Mouse (Mus musculus): ENCODE measurements around the gene Grik4. TPM values are rescaled to one million over a fixed set of nuclear protein-coding genes. Genes with fewer than 3 reads are reported as not detected.

Gene Grik4
- polyA plus RNA-seq, 2 experiments: 0.19 to 0.38 TPM

DNA sequence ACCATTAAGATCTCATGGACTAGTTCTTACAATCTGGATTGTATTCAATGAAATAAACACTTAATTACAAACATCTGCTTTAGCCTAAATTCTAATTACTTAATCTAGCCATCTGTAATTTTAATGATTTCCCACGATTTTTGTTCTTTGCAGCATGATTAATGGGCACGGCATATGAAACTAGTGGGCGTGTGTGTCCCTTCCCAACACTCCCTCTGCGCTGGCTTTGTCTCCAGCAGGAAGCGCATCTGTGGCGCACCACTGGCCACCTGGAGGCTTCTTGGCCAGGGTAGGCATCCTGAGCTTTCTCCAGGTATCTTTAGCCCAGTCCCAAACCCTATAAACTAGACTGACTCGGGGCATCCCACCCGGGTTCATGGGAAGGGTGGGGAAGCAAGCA lies 317.1 kb downstream of the Grik4 start:
- Histone ChIP-seq H3K36me3 (replicated peaks; ENCODE audit: control insufficient read depth, insufficient read depth, low read depth) (no peaks in the 10 kb centered on the region), H3K4me1 (replicated peaks; ENCODE audit: control insufficient read depth in 2 of 2, insufficient read depth in 2 of 2, low read length in 1 of 2) (no peaks in the 10 kb centered on the region), H3K9me3 (ENCODE audit: control insufficient read depth, low read length) (no peaks in the 10 kb centered on the region), H3K9ac (replicated peaks) (no peak overlapping the region), H3K27me3 (ENCODE audit: control insufficient read depth, insufficient read depth, low read length) (no peaks in the 10 kb centered on the region), H3K4me2 (ENCODE audit: low read depth) (no peak overlapping the region), H3K27ac (no peak overlapping the region), H3K4me3 (ENCODE audit: insufficient read depth in 1 of 2, low read depth in 2 of 2, low read length in 2 of 2) (no peak overlapping the region)
- no peak for ATAC-seq (ENCODE audit: insufficient read depth)
- no peak for DNase-seq (ENCODE audit: low read depth in 3 of 3, low spot score in 3 of 3)
- TF ChIP-seq CTCF (IDR thresholded peaks at IDR 0.05; ENCODE audit: low read depth) (no peak), EP300 (IDR thresholded peaks at IDR 0.05; ENCODE audit: low read depth) (no peak)
- 45% methylated on average over 8 of the region's 8 CpGs for WGBS (ENCODE audit: insufficient replicate concordance)

DNA sequence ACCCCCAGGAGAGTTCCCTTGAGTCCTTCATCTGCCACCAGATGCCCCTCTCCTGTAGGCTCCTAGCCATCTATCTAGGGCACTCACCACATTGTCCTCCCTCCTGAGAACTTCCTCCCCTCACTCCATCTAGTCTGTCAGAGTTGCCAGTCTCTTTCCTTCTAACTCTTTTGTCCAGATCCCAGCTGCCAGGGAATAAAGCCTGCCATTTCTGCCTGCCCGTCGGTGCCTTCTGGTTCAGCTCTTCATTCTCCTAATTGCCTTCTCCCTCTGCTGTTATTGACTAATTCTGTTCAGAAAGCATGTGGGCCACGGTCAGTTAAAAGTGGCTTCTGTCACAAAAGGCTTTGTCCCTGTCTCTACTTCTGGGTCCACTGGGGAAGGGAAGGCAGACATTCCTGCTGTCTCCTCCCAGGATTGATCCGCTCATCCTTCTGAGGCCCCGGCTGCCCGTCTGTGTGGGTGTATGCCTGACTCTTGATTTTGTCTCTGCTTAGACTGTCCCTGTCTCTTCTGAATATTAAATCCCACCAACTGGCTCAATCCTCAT lies 318.0 kb downstream of the Grik4 start:
- Histone ChIP-seq H3K4me1 (replicated peaks; ENCODE audit: control insufficient read depth in 2 of 2, insufficient read depth in 2 of 2, low read length in 1 of 2) (no peaks in the 10 kb centered on the region), H3K9ac (replicated peaks) (no peak overlapping the region), H3K9me3 (ENCODE audit: control insufficient read depth, low read length) (no peaks in the 10 kb centered on the region), H3K27me3 (ENCODE audit: control insufficient read depth, insufficient read depth, low read length) (no peaks in the 10 kb centered on the region), H3K4me2 (ENCODE audit: low read depth) (no peak overlapping the region), H3K4me3 (ENCODE audit: insufficient read depth in 1 of 2, low read depth in 2 of 2, low read length in 2 of 2) (no peak overlapping the region), H3K27ac (no peak overlapping the region), H3K36me3 (replicated peaks; ENCODE audit: control insufficient read depth, insufficient read depth, low read depth) (no peaks in the 10 kb centered on the region)
- WGBS (ENCODE audit: insufficient replicate concordance): 60% methylated on average over 6 of the region's 6 CpGs
- no peak for ATAC-seq (ENCODE audit: insufficient read depth)
- TF ChIP-seq CTCF (IDR thresholded peaks at IDR 0.05; ENCODE audit: low read depth) (no peak), EP300 (IDR thresholded peaks at IDR 0.05; ENCODE audit: low read depth) (no peak)
- no peak for DNase-seq (ENCODE audit: low read depth in 3 of 3, low spot score in 3 of 3)

DNA sequence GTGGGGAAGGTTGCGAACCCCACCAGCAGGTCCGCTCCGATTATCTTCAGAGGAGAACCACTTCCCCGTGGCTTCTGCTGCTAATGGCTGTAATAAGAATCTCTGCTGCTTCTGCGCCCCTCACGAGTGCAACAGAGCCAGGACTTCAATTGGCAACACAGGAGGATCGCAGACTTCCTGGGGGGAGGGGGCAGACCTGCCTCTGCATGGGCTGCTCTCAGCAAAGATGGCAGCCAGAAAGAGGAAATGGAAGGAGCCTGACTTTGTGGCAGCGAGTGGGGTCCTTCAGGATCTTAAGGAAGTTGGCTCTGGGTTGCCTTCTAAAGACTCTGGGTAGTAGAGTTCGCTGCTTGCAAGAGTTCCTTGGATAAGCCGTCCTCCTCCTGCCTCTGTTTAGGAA lies 329.9 kb downstream of the Grik4 start:
- Histone ChIP-seq H3K4me2 (ENCODE audit: low read depth) (no peak overlapping the region), H3K4me1 (replicated peaks; ENCODE audit: control insufficient read depth in 2 of 2, insufficient read depth in 2 of 2, low read length in 1 of 2) (no peaks in the 10 kb centered on the region), H3K4me3 (ENCODE audit: insufficient read depth in 1 of 2, low read depth in 2 of 2, low read length in 2 of 2) (no peak overlapping the region), H3K36me3 (replicated peaks; ENCODE audit: control insufficient read depth, insufficient read depth, low read depth) (no peaks in the 10 kb centered on the region), H3K27me3 (ENCODE audit: control insufficient read depth, insufficient read depth, low read length) (no peaks in the 10 kb centered on the region), H3K9ac (replicated peaks) (no peak overlapping the region), H3K27ac (no peak overlapping the region), H3K9me3 (ENCODE audit: control insufficient read depth, low read length) (no peaks in the 10 kb centered on the region)
- DNase-seq (ENCODE audit: low read depth in 3 of 3, low spot score in 3 of 3) (no peak), ATAC-seq (ENCODE audit: insufficient read depth) (no peak)
- TF ChIP-seq EP300 (IDR thresholded peaks at IDR 0.05; ENCODE audit: low read depth) (no peak), CTCF (IDR thresholded peaks at IDR 0.05; ENCODE audit: low read depth) (no peak)
- 36% methylated on average over 10 of the region's 10 CpGs for WGBS (ENCODE audit: insufficient replicate concordance)

GRCm38 (mm10) chr9:42613827-42614226 lies 330.5 kb downstream of the Grik4 start:
- WGBS (ENCODE audit: insufficient replicate concordance): 37% methylated on average over 6 of the region's 6 CpGs

DNA sequence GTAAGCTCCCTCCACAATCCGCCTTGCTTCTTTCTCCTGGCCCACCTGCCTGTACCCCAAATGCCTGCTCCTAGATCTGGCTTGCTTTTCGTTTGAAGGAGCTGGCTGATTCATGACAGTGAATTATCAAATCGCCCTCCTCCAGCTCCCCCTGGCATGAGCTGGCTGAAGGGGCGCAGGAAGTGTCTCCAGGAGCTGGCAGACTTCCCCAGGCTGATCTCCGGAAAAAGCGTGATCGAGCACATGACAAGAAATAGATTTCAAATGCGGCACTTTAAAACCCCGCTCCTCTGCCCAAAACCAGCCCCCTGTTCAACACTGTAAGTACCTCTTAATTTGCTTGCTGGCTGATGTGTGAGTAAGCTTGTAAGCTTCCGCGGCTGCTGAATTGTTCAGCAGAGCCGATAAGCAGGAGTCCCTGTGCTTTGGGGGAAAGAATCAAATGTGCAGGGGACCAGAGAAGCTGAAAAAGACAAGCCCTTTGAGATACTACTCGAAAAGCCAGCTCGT lies 331.8 kb downstream of the Grik4 start:
- no peaks in the 10 kb centered on the region for H3K36me3 ChIP-seq (replicated peaks; ENCODE audit: control insufficient read depth, insufficient read depth, low read depth)
- 47% methylated on average over 14 of the region's 14 CpGs for WGBS (ENCODE audit: insufficient replicate concordance)
- no peaks in the 10 kb centered on the region for H3K27me3 ChIP-seq (ENCODE audit: control insufficient read depth, insufficient read depth, low read length)

More at GRCm38 (mm10) chr9:42613827-42614226, 330.5 kb downstream of the Grik4 start:
- no peaks in the 10 kb centered on the region for H3K36me3 ChIP-seq (replicated peaks; ENCODE audit: control insufficient read depth, insufficient read depth, low read depth)
- no peak for ATAC-seq (ENCODE audit: insufficient read depth)
- TF ChIP-seq EP300 (IDR thresholded peaks at IDR 0.05; ENCODE audit: low read depth) (no peak), CTCF (IDR thresholded peaks at IDR 0.05; ENCODE audit: low read depth) (no peak)
- H3K27me3 ChIP-seq (ENCODE audit: control insufficient read depth, insufficient read depth, low read length): no peaks in the 10 kb centered on the region
- no peak overlapping the region for H3K27ac ChIP-seq
- H3K9ac ChIP-seq (replicated peaks): no peak overlapping the region
- no peak for DNase-seq (ENCODE audit: low read depth in 3 of 3, low spot score in 3 of 3)
- no peaks in the 10 kb centered on the region for H3K9me3 ChIP-seq (ENCODE audit: control insufficient read depth, low read length)
- no peak overlapping the region for H3K4me3 ChIP-seq (ENCODE audit: insufficient read depth in 1 of 2, low read depth in 2 of 2, low read length in 2 of 2)
- H3K4me1 ChIP-seq (replicated peaks; ENCODE audit: control insufficient read depth in 2 of 2, insufficient read depth in 2 of 2, low read length in 1 of 2): no peaks in the 10 kb centered on the region
- H3K4me2 ChIP-seq (ENCODE audit: low read depth): no peak overlapping the region

More for the DNA sequence above, 331.8 kb downstream of the Grik4 start:
- ATAC-seq (ENCODE audit: insufficient read depth) (no peak), DNase-seq (ENCODE audit: low read depth in 3 of 3, low spot score in 3 of 3) (no peak)
- Histone ChIP-seq H3K9ac (replicated peaks) (no peak overlapping the region), H3K27ac (no peak overlapping the region), H3K4me3 (ENCODE audit: insufficient read depth in 1 of 2, low read depth in 2 of 2, low read length in 2 of 2) (no peak overlapping the region), H3K4me2 (ENCODE audit: low read depth) (no peak overlapping the region), H3K4me1 (replicated peaks; ENCODE audit: control insufficient read depth in 2 of 2, insufficient read depth in 2 of 2, low read length in 1 of 2) (no peaks in the 10 kb centered on the region), H3K9me3 (ENCODE audit: control insufficient read depth, low read length) (no peaks in the 10 kb centered on the region)
- no peak for TF ChIP-seq CTCF (IDR thresholded peaks at IDR 0.05; ENCODE audit: low read depth)
- no peak for TF ChIP-seq EP300 (IDR thresholded peaks at IDR 0.05; ENCODE audit: low read depth)

Measured in liver, embryonic 14.5 days (tissue).